Mouse (Mus musculus) hindbrain, embryonic 11.5 days (tissue): Measurements from ENCODE around the gene Gm11020. TPM values are rescaled to one million over a fixed set of nuclear protein-coding genes. Genes with fewer than 3 reads are reported as not detected.
A peak's percentile ranks its signal among the peaks of the same experiment; 100 is the strongest.

Source experiments
- ATAC-seq: fragments of 200-750 bp; cut with Nextera tagmentation; 2 replicates; pipeline ENCODE4 v1.8.0; 2017; ENCODE audit warnings: mild to moderate bottlenecking, moderate TSS enrichment, moderate library complexity; ENCODE audit not compliant: low FRiP score
- DNase-seq: peaks from one replicate; pipeline ENCODE4 v3.0.0-alpha.2; 2015; ENCODE audit warnings: low spot score
- H3K27ac ChIP-seq: fragments of 300-500 bp; sonication (generic); 2 replicates; pipeline ENCODE4 v1.5.1; 2014; ENCODE audit warnings: mild to moderate bottlenecking, low read depth, low read length
- H3K27me3 ChIP-seq: fragments of 300-500 bp; sonication (generic); 2 replicates; pipeline ENCODE4 v1.6.1; 2014; ENCODE audit warnings: mild to moderate bottlenecking, low read length, moderate library complexity, mixed read lengths; ENCODE audit not compliant: control insufficient read depth, insufficient read depth
- H3K36me3 ChIP-seq: fragments of 300-500 bp; sonication (generic); 2 replicates; pipeline ENCODE4 v1.6.1; 2014; ENCODE audit warnings: mild to moderate bottlenecking, low read length, moderate library complexity, mixed read lengths; ENCODE audit not compliant: control insufficient read depth, insufficient read depth
- H3K4me1 ChIP-seq: fragments of 300-500 bp; sonication (generic); replicated peaks from 2 replicates; pipeline ENCODE4 v1.6.1; 2014; ENCODE audit warnings: low read length, mixed read lengths; ENCODE audit not compliant: control insufficient read depth, insufficient read depth
- H3K4me2 ChIP-seq: fragments of 300-500 bp; sonication (generic); replicated peaks from 2 replicates; pipeline ENCODE4 v1.6.1; 2014; ENCODE audit warnings: mild to moderate bottlenecking, low read depth, low read length
- H3K4me3 ChIP-seq: fragments of 300-500 bp; sonication (generic); 2 replicates; pipeline ENCODE4 v1.5.1; 2014; ENCODE audit warnings: low read depth, low read length
- H3K9ac ChIP-seq: fragments of 300-500 bp; sonication (generic); 2 replicates; pipeline ENCODE4 v1.6.1; 2014; ENCODE audit warnings: low read depth, low read length
- H3K9me3 ChIP-seq: fragments of 300-500 bp; sonication (generic); 2 replicates; pipeline ENCODE4 v1.6.1; 2016; ENCODE audit warnings: low read length; ENCODE audit not compliant: control insufficient read depth
- WGBS: fragments of 180-500 bp; shearing (Covaris S2); extraction: QIAGEN DNeasy Blood & Tissue Kit; methylation state at CpG from one replicate; pipeline ENCODE4 v1.1.7; 2014; 5-methylcytosine and 5-hydroxymethylcytosine counted together
- polyA plus RNA-seq: library from polyadenylated mRNA; unstranded; fragments of >200 nt; fragmentation: Nextera tagmentation; extraction: Ambion mirVana; gene quantifications from 2 replicates; pipeline ENCODE4 v1.2.1, GENCODE M21; 2014

Gene Gm11020
- polyA plus RNA-seq, 1 experiment from 2014 or later, result not detected

DNA sequence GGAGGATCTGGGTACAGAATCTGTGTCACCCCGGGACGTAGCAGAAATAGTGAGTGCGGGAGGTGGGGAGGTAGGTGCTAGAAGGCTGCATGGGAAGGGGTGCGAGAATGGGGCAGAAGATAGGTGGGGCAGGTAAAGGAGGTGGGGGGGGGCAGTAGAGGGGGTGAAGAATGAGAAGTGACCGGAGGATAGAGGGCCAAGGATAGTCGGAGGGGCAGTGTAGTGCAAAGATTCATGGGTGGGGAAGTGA lies 18.5 kb downstream of the Gm11020 start:
- peak overlapping the region; percentile 66 for H3K4me2 ChIP-seq
- WGBS, result 2% methylated on average over 6 of the region's 6 CpGs
- DNase-seq, result no peak
- peak; percentile 28; the same call in 1 of the 2 replicates for ATAC-seq
- H3K4me3 ChIP-seq, result peak overlapping the region; percentile 54
- no peaks in the 10 kb centered on the region for H3K4me1 ChIP-seq
- H3K27me3 ChIP-seq, result no peaks in the 10 kb centered on the region
- no peak overlapping the region for H3K27ac ChIP-seq
- peak overlapping the region; percentile 66 for H3K9ac ChIP-seq
- H3K36me3 ChIP-seq, result no peaks in the 10 kb centered on the region
- no peaks in the 10 kb centered on the region for H3K9me3 ChIP-seq

DNA sequence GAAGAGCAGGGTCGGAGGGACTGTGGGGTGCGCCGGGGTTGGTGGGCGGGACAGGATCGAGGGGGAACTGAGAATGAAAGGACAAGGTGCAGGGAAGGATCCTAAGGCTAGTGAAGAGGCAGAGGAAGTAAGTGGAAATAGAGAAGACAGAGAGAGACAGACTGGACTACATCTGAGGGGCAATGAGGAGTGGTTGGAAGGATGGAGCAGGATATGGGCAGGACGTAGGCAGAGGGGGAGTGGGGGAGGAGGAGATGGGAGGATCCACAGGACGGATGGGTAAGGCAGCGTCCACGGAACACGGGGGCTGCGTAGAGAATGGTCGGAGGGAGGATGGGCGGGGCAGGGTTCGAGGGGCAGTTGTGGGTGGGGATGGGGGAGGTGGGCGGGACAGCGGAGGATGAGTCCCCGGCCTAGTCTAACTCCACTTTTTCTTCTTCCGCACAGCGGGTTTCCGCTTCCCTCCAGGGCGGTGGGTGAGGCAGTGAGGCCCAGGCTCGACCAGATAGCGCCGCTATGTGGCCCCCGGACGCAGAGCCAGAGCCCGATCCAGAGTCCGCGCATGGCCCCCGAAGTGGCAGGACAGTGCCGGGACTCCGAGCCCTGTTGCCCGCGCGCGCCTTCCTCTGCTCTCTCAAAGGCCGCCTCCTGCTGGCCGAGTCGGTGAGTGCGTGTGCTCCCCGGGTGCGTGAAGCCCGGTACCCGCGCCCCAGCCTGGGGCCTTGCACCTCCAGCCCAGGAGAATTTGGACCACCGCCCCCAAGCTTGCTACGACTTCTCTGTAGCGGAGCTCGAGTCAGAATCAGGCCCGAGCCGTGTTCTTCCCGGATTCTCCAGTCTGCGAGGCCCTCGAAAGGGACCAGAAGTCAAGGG lies 19.1 kb downstream of the Gm11020 start:
- Histone ChIP-seq H3K27me3 (no peaks in the 10 kb centered on the region), H3K4me3 (peak overlapping the region; percentile 54), H3K9me3 (no peaks in the 10 kb centered on the region), H3K4me1 (no peaks in the 10 kb centered on the region), H3K27ac (peak overlapping the region; percentile 47; the same call in 1 of the 2 replicates), H3K9ac (peak overlapping the region; percentile 66), H3K4me2 (peak overlapping the region; percentile 66), H3K36me3 (no peaks in the 10 kb centered on the region)
- ATAC-seq (peak; percentile 83), DNase-seq (peak; percentile 87)
- WGBS, result under 1% methylated on average over 52 of the region's 54 CpGs

DNA sequence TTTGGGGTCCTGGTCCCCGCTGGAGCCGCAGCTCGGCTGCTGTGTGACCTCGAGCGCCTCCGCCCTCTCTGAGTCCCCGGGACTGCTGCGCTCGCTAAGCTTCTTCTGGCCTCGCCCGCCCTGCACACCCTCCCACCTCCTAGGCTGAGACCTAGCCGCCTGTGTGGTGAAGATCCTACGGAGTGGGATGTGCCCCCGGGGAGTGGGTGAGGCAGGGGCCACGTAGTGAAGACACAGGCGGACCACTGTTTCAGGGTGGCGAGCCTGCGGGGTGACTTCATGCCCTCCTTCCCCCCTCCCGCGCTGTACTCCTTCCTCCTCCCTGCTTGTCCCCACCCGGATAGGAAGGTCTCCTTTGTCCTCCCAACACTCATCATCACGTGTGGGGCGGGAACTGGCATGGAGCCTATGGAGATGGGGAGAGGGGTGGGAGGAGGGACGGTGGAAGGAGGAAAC lies 19.8 kb downstream of the Gm11020 start:
- DNase-seq (peak; percentile 71), ATAC-seq (peak; percentile 74)
- H3K4me2 ChIP-seq, result peak overlapping the region; percentile 66
- peak overlapping the region; percentile 47; the same call in 1 of the 2 replicates for H3K27ac ChIP-seq
- under 1% methylated on average over 24 of the region's 24 CpGs for whole genome bisulfite sequencing
- H3K9ac ChIP-seq, result peak overlapping the region; percentile 66
- no peaks in the 10 kb centered on the region for H3K9me3 ChIP-seq
- H3K4me1 ChIP-seq, result no peaks in the 10 kb centered on the region
- H3K27me3 ChIP-seq, result no peaks in the 10 kb centered on the region
- H3K4me3 ChIP-seq, result peak overlapping the region; percentile 54
- H3K36me3 ChIP-seq, result no peaks in the 10 kb centered on the region

DNA sequence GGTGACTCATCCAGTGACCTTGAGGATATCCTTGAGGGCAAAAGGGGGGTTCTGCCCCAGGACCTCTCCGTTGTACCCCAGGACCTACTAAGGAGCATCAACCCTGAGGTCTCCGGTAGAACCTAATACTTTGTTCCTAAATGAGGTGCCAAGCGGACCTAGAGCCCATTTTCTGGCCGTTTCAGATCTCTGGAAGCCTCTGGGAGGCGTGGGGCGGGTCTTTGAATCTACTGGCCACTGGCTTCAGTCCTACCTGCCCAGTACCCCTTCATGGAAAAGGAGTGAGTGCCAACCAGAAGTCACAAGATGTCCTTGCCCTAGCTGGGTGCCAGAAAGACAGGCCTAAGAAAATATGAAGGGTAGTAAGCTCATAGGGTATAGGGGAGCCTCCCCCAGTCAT lies 20.3 kb downstream of the Gm11020 start:
- ATAC-seq (peak; percentile 0; the same call in 1 of the 2 replicates), DNase-seq (no peak)
- H3K9ac ChIP-seq, result no peak overlapping the region
- no peaks in the 10 kb centered on the region for H3K9me3 ChIP-seq
- H3K4me2 ChIP-seq, result peak overlapping the region; percentile 66
- H3K27ac ChIP-seq, result no peak overlapping the region
- no peaks in the 10 kb centered on the region for H3K4me1 ChIP-seq
- no peaks in the 10 kb centered on the region for H3K27me3 ChIP-seq
- H3K4me3 ChIP-seq, result peak overlapping the region; percentile 54
- 50% methylated on average over 6 of the region's 6 CpGs for WGBS
- no peaks in the 10 kb centered on the region for H3K36me3 ChIP-seq

DNA sequence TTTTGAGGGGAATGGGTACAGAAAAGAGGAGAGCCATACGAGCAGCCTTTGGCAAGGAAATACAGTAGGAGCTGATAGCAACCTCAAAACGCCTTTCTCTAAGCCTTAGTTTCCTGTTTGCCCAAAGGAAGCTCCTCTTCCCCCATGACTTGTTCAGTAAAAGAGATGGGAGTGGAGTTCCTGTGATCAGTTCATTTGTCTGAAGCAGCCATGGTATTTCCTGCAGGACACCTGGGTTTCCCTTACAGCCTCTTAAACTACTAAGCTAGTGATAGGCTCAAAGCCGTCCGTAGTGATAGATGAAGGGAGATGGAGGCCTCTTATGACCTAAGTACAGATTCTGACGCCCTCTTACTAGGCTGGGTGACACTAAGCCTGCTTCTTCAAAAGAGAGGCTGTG lies 21.1 kb downstream of the Gm11020 start:
- H3K9ac ChIP-seq, result no peak overlapping the region
- no peaks in the 10 kb centered on the region for H3K9me3 ChIP-seq
- DNase-seq (no peak), ATAC-seq (no peak)
- no peaks in the 10 kb centered on the region for H3K4me1 ChIP-seq
- no peaks in the 10 kb centered on the region for H3K36me3 ChIP-seq
- no peak overlapping the region for H3K27ac ChIP-seq
- no peak overlapping the region for H3K4me2 ChIP-seq
- no peaks in the 10 kb centered on the region for H3K27me3 ChIP-seq
- 86% methylated on average over 5 of the region's 5 CpGs for WGBS
- H3K4me3 ChIP-seq, result no peak overlapping the region

DNA sequence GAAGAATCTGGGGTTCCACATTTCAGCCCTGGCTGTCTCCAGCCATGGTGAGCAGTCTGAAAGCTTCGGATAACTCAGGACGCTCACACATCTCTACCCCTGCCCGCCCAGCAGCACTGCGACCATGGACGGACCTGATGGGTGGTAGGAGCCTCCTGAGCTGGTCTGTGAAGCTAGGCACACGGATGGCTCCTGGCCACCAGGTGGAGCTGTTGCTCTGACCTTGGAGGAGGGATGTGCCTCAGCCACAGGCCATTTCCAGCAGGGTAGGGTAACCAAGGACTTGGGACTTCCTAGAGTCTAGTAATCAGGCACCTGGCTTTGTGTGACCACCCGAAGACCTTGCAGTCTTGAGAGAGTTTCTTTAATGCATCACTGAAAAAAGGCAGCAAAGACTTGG lies 22.6 kb downstream of the Gm11020 start:
- Histone ChIP-seq H3K9me3 (no peaks in the 10 kb centered on the region), H3K4me2 (no peak overlapping the region), H3K36me3 (no peaks in the 10 kb centered on the region), H3K27ac (no peak overlapping the region), H3K27me3 (no peaks in the 10 kb centered on the region), H3K4me3 (no peak overlapping the region), H3K9ac (no peak overlapping the region), H3K4me1 (no peaks in the 10 kb centered on the region)
- WGBS, result 15% methylated on average over 7 of the region's 7 CpGs
- peak; percentile 94 for DNase-seq
- peak; percentile 37; the same call in 1 of the 2 replicates for ATAC-seq

GRCm38 (mm10) chr8:104344622-104345021 lies 23.3 kb downstream of the Gm11020 start:
- H3K27me3 ChIP-seq, result no peaks in the 10 kb centered on the region
- no peaks in the 10 kb centered on the region for H3K4me1 ChIP-seq
- no peak overlapping the region for H3K4me2 ChIP-seq
- no peak overlapping the region for H3K9ac ChIP-seq
- DNase-seq (no peak), ATAC-seq (no peak)
- 93% methylated on average over 5 of the region's 5 CpGs for WGBS
- H3K9me3 ChIP-seq, result no peaks in the 10 kb centered on the region
- no peak overlapping the region for H3K4me3 ChIP-seq
- no peak overlapping the region for H3K27ac ChIP-seq
- no peaks in the 10 kb centered on the region for H3K36me3 ChIP-seq

- Histone ChIP-seq H3K27ac (no peak overlapping the region), H3K9me3 (no peaks in the 10 kb centered on the region), H3K36me3 (no peaks in the 10 kb centered on the region), H3K4me2 (no peak overlapping the region), H3K4me1 (no peaks in the 10 kb centered on the region), H3K4me3 (no peak overlapping the region), H3K9ac (no peak overlapping the region), H3K27me3 (no peaks in the 10 kb centered on the region)
- no peak for ATAC-seq
- 60% methylated on average over 12 of the region's 12 CpGs for WGBS
- no peak for DNase-seq
These were observed 25.3 kb downstream of the Gm11020 start for GRCm38 (mm10) chr8:104346706-104347105.

GRCm38 (mm10) chr8:104348971-104349370 lies 27.6 kb downstream of the Gm11020 start:
- Histone ChIP-seq H3K9ac (no peak overlapping the region), H3K9me3 (no peaks in the 10 kb centered on the region), H3K4me2 (no peak overlapping the region), H3K27me3 (no peaks in the 10 kb centered on the region), H3K27ac (no peak overlapping the region), H3K4me3 (no peak overlapping the region), H3K4me1 (no peaks in the 10 kb centered on the region), H3K36me3 (no peaks in the 10 kb centered on the region)
- ATAC-seq (no peak), DNase-seq (no peak)
- 89% methylated on average over 5 of the region's 5 CpGs for WGBS
